Mouse (Mus musculus) forebrain, embryonic 14.5 days (tissue): ENCODE data around the gene Sac3d1. TPM values are rescaled to one million over a fixed set of nuclear protein-coding genes. Genes with fewer than 3 reads are reported as not detected.

Experiments
- ATAC-seq: fragments of 200-750 bp; cut with Nextera tagmentation; 2 replicates; pipeline ENCODE4 v1.8.0; 2017; ENCODE audit warnings: mild to moderate bottlenecking, moderate library complexity
- DNase-seq: peaks from one replicate; pipeline ENCODE4 v3.0.0-alpha.2; 2015; ENCODE audit warnings: low spot score
- H3K27ac ChIP-seq: fragments of 300-500 bp; sonication (generic); 2 replicates; pipeline ENCODE4 v1.5.1; 2014; ENCODE audit warnings: low read depth, mild to moderate bottlenecking, control low read depth, low read length, moderate library complexity
- H3K27me3 ChIP-seq: fragments of 300-500 bp; sonication (generic); replicated peaks from 2 replicates; pipeline ENCODE4 v1.6.1; 2014; ENCODE audit warnings: low read length, control low read depth, mixed read lengths; ENCODE audit not compliant: control insufficient read depth, insufficient read depth
- H3K36me3 ChIP-seq: fragments of 300-500 bp; sonication (generic); 2 replicates; pipeline ENCODE4 v1.6.1; 2014; ENCODE audit warnings: low read length, control low read depth; ENCODE audit not compliant: control insufficient read depth, insufficient read depth
- H3K4me1 ChIP-seq: fragments of 300-500 bp; sonication (generic); 2 replicates; pipeline ENCODE4 v1.6.1; 2014; ENCODE audit warnings: antibody characterized with exemption, low read length, control low read depth; ENCODE audit not compliant: control insufficient read depth, insufficient read depth
- H3K4me2 ChIP-seq: fragments of 300-500 bp; sonication (generic); 2 replicates; pipeline ENCODE4 v1.6.1; 2014; ENCODE audit warnings: mild to moderate bottlenecking, control low read depth, low read length
- H3K4me3 ChIP-seq: fragments of 300-500 bp; sonication (generic); 2 replicates; pipeline ENCODE4 v1.5.1; 2014; ENCODE audit warnings: low read depth, low read length, control low read depth
- H3K9ac ChIP-seq: fragments of 300-500 bp; sonication (generic); 2 replicates; pipeline ENCODE4 v1.6.1; 2014; ENCODE audit warnings: mild to moderate bottlenecking, low read length, control low read depth, moderate library complexity
- H3K9me3 ChIP-seq: fragments of 300-500 bp; sonication (generic); replicated peaks from 2 replicates; pipeline ENCODE4 v1.6.1; 2016; ENCODE audit warnings: low read length, control low read depth, mixed read lengths; ENCODE audit not compliant: control insufficient read depth
- WGBS: fragments of 180-500 bp; shearing (Covaris S2); extraction: QIAGEN DNeasy Blood & Tissue Kit; methylation state at CpG from one replicate; pipeline ENCODE4 v1.1.7; 2014; 5-methylcytosine and 5-hydroxymethylcytosine counted together
- polyA plus RNA-seq: library from polyadenylated mRNA; unstranded; fragments of >200 nt; fragmentation: Nextera tagmentation; extraction: Ambion mirVana; gene quantifications from 2 replicates; pipeline ENCODE4 v1.2.1, GENCODE M21; 2014

Sac3d1 gene
- polyA plus RNA-seq, 1 experiment from 2014 or later = 56.4 TPM

- Histone ChIP-seq H3K9me3 (no peaks in the 10 kb centered on the region), H3K36me3 (peaks cover 37% of the 10 kb centered on the region), H3K27ac (no peak overlapping the region), H3K4me3 (no peak overlapping the region), H3K4me1 (peaks cover 9% of the 10 kb centered on the region; the same call in 1 of the 2 replicates), H3K9ac (no peak overlapping the region), H3K4me2 (no peak overlapping the region), H3K27me3 (no peaks in the 10 kb centered on the region)
- DNase-seq = no peak
- 81% methylated on average over 4 of the region's 4 CpGs for WGBS
- ATAC-seq = no peak
These were observed 49.5 kb downstream of the Sac3d1 start for GRCm38 (mm10) chr19:6068951-6069350.

GRCm38 (mm10) chr19:6067724-6068415 is 50.6 kb downstream of the Sac3d1 start, which contains the start of gene Tm7sf2:
Gene Tm7sf2 (minus strand): TSS chr19:6068373.
- Histone ChIP-seq H3K9ac (peak within 1 kb of the TSS; percentile 77), H3K4me2 (peak within 1 kb of the TSS; percentile 93), H3K4me1 (peaks cover 9% of the 10 kb centered on the region; the same call in 1 of the 2 replicates), H3K27me3 (no peaks in the 10 kb centered on the region), H3K27ac (peak within 1 kb of the TSS; percentile 83), H3K9me3 (no peaks in the 10 kb centered on the region), H3K36me3 (peaks cover 32% of the 10 kb centered on the region), H3K4me3 (peak within 1 kb of the TSS; percentile 49)
- 10% methylated on average over 30 of the region's 33 CpGs for WGBS
- DNase-seq = peak; percentile 94
- ATAC-seq = peak; percentile 93

- H3K4me2 ChIP-seq = peak overlapping the region; percentile 93
- H3K9ac ChIP-seq = peak overlapping the region; percentile 77
- DNase-seq = peak; percentile 89
- peaks cover 14% of the 10 kb centered on the region for H3K4me1 ChIP-seq
- peak; percentile 77 for ATAC-seq
- H3K4me3 ChIP-seq = peak overlapping the region; percentile 49
- H3K27ac ChIP-seq = peak overlapping the region; percentile 83
- no peaks in the 10 kb centered on the region for H3K9me3 ChIP-seq
- no peaks in the 10 kb centered on the region for H3K27me3 ChIP-seq
- under 1% methylated on average over 29 of the region's 30 CpGs for WGBS
- peaks cover 29% of the 10 kb centered on the region for H3K36me3 ChIP-seq
These were observed 51.3 kb downstream of the Sac3d1 start for GRCm38 (mm10) chr19:6067011-6067723.

GRCm38 (mm10) chr19:6066571-6066970 is 51.9 kb downstream of the Sac3d1 start:
- Histone ChIP-seq H3K36me3 (peaks cover 28% of the 10 kb centered on the region), H3K4me3 (peak overlapping the region; percentile 49), H3K9ac (peak overlapping the region; percentile 77), H3K27ac (peak overlapping the region; percentile 83), H3K4me1 (peaks cover 18% of the 10 kb centered on the region), H3K9me3 (no peaks in the 10 kb centered on the region), H3K27me3 (no peaks in the 10 kb centered on the region), H3K4me2 (peak overlapping the region; percentile 93)
- DNase-seq = peak; percentile 14
- 36% methylated on average over 5 of the region's 5 CpGs for WGBS
- ATAC-seq = peak; percentile 15

Other genes starting within 250 kb of the Sac3d1 start
- 13.1 and 16.0 TPM in 2 replicates for gene Frmd8, start 243.4 kb downstream of the Sac3d1 start, polyA plus RNA-seq
- gene Slc25a45, start 240.8 kb downstream of the Sac3d1 start, polyA plus RNA-seq = 1.7 TPM in 2 replicates
- gene Tigd3, start 224.5 kb downstream of the Sac3d1 start, polyA plus RNA-seq = 7.0 and 7.1 TPM in 2 replicates
- gene Dpf2, start 205.6 kb downstream of the Sac3d1 start, polyA plus RNA-seq = 127 and 136 TPM in 2 replicates
- gene Cdc42ep2, start 193.8 kb downstream of the Sac3d1 start, polyA plus RNA-seq = 7.9 and 9.6 TPM in 2 replicates
- 35.5 and 41.1 TPM in 2 replicates for gene Pola2, start 154.4 kb downstream of the Sac3d1 start, polyA plus RNA-seq
- not detected in 2 replicates for gene Slc22a20, start 132.5 kb downstream of the Sac3d1 start, polyA plus RNA-seq
- 2.4 TPM in 2 replicates for gene Capn1, start 102.8 kb downstream of the Sac3d1 start, polyA plus RNA-seq
- gene Syvn1, start 72.1 kb downstream of the Sac3d1 start, polyA plus RNA-seq = 17.6 and 20.2 TPM in 2 replicates
- 82.8 and 85.5 TPM in 2 replicates for gene Mrpl49, start 60.9 kb downstream of the Sac3d1 start, polyA plus RNA-seq
- gene Fau, start 60.8 kb downstream of the Sac3d1 start, polyA plus RNA-seq = 626 and 785 TPM in 2 replicates
- 38.2 and 40.5 TPM in 2 replicates for gene Znhit2, start 57.5 kb downstream of the Sac3d1 start, polyA plus RNA-seq
- gene Tm7sf2, start 50.3 kb downstream of the Sac3d1 start, polyA plus RNA-seq = 32.6 and 35.6 TPM in 2 replicates
- gene Vps51, start 41.4 kb downstream of the Sac3d1 start, polyA plus RNA-seq = 59.5 and 73.9 TPM in 2 replicates
- not detected in 2 replicates for gene Tmem262, start 38.6 kb downstream of the Sac3d1 start, polyA plus RNA-seq
- gene Gm28374, start 36.4 kb downstream of the Sac3d1 start, polyA plus RNA-seq = 1.1 and 1.4 TPM in 2 replicates
- gene Zfpl1, start 33.7 kb downstream of the Sac3d1 start, polyA plus RNA-seq = 81.1 and 87.2 TPM in 2 replicates
- 20.0 and 28.2 TPM in 2 replicates for gene Cdca5, start 33.7 kb downstream of the Sac3d1 start, polyA plus RNA-seq
- gene AC131692.1, start 24.2 kb downstream of the Sac3d1 start, polyA plus RNA-seq = not detected in 2 replicates
- 0.36 and 0.42 TPM in 2 replicates for gene Naaladl1, start 12.9 kb downstream of the Sac3d1 start, polyA plus RNA-seq
- gene Snx15, start 9.7 kb upstream of the Sac3d1 start, polyA plus RNA-seq = 45.6 and 50.2 TPM in 2 replicates
- not detected in 2 replicates for gene Batf2, start 22.3 kb upstream of the Sac3d1 start, polyA plus RNA-seq
- 80.3 and 90.2 TPM in 2 replicates for gene Arl2, start 22.9 kb upstream of the Sac3d1 start, polyA plus RNA-seq
- gene Majin, start 65.7 kb upstream of the Sac3d1 start, polyA plus RNA-seq = not detected in 2 replicates
- 0.30 TPM in 1 of 2 replicates, not detected in the other for gene Gpha2, start 107.7 kb upstream of the Sac3d1 start, polyA plus RNA-seq
- gene Ppp2r5b, start 117.2 kb upstream of the Sac3d1 start, polyA plus RNA-seq = 74.3 and 98.9 TPM in 2 replicates
- 7.9 and 9.6 TPM in 2 replicates for gene Atg2a, start 123.0 kb upstream of the Sac3d1 start, polyA plus RNA-seq
- 71.3 and 79.8 TPM in 2 replicates for gene Ehd1, start 158.1 kb upstream of the Sac3d1 start, polyA plus RNA-seq
- 0.61 and 0.72 TPM in 2 replicates for gene Cdc42bpg, start 187.8 kb upstream of the Sac3d1 start, polyA plus RNA-seq
- gene Men1, start 216.3 kb upstream of the Sac3d1 start, polyA plus RNA-seq = 47.7 and 61.6 TPM in 2 replicates
- gene Map4k2, start 222.5 kb upstream of the Sac3d1 start, polyA plus RNA-seq = 6.2 and 11.2 TPM in 2 replicates
- gene Sf1, start 245.0 kb upstream of the Sac3d1 start, polyA plus RNA-seq = 90.4 and 115 TPM in 2 replicates